Mouse (Mus musculus) activated CD4-positive, CD25-positive, alpha-beta regulatory T cell, adult 4 months (primary cell): ENCODE data around the gene Grb7. TPM values are rescaled to one million over a fixed set of nuclear protein-coding genes. Genes with fewer than 3 reads are reported as not detected.

ENCODE experiments used
- ATAC-seq: one replicate; pipeline ENCODE4 v1.8.0; 2017
- polyA plus RNA-seq, 2 experiments: library from polyadenylated mRNA; unstranded; fragments of 100-300 nt; shearing (Covaris generic); gene quantifications; one replicate each; pipeline ENCODE4 v1.2.1; 2017

Grb7 gene
- polyA plus RNA-seq: 1 to 10 TPM; 2.3 to 3.4 TPM

DNA sequence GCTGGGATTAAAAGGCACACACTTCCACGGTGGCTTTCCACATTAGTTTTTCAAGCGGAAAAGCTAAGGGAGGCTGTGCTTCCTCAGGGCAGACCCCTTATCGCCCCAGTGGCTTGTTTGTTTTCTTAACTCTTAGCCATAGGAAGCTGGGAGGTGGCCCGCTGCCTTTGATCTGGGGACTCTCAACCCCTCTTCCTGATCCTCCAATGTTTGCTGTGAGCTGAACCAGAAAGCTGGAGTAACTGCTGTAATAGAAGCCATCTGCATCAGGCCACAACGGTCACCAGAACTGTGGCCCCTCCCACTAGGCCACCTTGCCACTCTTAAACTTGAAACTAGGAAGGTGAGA, at the start of gene Grb7:
Gene Grb7, plus strand, starts transcription at position 182 of the 349 bp plus-strand sequence.
- ATAC-seq: no peak

DNA sequence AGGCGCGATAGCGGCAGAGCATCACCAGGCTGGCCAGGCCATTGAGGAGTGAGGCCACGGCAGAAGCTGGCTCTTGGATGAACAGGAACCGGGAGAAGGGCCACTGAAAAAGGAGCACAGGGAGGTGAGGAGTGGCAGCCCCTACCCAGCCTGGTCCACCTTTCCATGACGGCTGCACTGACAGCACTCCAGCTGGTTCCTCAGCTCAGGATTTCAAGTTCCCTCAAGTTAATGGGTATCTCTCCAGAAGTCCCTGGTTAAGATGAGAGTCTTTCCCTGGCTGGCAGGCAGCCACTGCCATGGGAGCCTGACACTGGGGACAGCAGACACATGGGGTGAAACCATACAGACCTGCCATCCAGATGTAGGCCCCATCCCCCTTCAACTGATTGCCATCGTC, 48.2 kb upstream of the Grb7 start:
- ATAC-seq: no peak

GRCm38 (mm10) chr11:98400161-98400726, 46.0 kb upstream of the Grb7 start, which contains the start of gene Pgap3:
TSS of gene Pgap3 (minus strand) at chr11:98400490.
- peak; percentile 93 for ATAC-seq

DNA sequence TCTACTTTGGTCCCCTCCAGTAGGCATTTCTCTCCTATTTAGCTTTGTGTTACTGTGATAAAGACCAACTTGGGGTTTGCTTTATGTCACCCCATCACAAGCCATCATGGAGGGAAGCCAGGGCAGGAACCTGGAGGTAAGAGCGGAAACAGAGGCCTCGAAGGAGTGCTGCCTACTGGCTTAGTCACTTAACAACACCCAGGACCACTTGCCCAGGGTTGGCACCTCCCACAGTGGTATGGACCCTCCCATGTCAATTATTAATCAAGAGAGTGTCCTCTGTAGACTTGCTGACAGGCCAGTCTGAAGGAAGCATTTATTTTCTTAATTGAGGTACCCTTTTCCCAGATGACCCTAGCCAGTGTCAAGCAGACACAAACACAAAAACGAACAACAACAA, 45.4 kb upstream of the Grb7 start:
- ATAC-seq: no peak

- no peak for ATAC-seq
Measured at GRCm38 (mm10) chr11:98406621-98407020, 39.6 kb upstream of the Grb7 start.

DNA sequence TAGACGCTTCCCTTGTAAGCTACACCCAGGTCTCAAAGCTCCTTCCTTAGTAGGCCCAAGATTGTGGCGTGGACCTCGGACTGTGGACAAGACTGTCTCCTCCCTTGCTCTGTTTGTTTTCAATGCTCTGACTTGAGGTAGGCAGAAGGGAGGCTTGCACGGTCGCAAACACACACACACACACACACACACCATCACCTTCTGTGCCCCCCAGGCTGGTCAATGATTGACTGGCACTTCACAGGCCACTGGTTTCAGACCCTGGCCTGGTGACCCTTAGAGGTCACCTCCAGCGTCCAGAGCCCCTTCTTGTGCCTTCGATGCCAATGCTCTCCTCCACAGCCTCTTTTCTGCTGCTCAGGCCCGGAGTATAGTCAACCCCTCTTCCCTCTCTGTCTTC, 37.3 kb upstream of the Grb7 start:
- ATAC-seq: no peak

GRCm38 (mm10) chr11:98409341-98409822, 36.8 kb upstream of the Grb7 start:
- ATAC-seq: no peak

DNA sequence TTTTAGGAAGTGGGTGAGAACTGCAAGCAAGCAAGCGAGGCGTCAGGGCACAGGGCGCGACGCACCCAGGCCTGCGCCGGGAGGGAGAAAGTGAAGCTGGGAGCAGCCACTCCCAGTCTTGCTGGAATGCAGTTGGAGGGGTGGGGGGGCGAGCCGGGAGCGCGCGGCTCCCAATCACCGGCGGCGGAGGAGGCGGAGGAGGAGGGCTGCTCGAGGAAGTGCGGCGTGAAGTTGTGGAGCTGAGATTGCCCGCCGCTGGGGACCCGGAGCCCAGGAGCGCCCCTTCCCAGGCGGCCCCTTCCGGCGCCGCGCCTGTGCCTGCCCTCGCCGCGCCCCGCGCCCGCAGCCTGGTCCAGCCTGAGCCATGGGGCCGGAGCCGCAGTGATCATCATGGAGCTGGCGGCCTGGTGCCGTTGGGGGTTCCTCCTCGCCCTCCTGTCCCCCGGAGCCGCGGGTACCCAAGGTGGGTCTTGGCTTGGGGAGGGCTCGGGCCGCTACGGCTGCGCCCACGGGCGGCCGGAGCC, 33.9 kb upstream of the Grb7 start, which contains the start of gene Erbb2:
Gene Erbb2, plus strand, starts transcription at position 198 of the 524 bp plus-strand sequence.
- ATAC-seq: no peak

- ATAC-seq: no peak
Measured at GRCm38 (mm10) chr11:98412797-98413301, 33.3 kb upstream of the Grb7 start.

DNA sequence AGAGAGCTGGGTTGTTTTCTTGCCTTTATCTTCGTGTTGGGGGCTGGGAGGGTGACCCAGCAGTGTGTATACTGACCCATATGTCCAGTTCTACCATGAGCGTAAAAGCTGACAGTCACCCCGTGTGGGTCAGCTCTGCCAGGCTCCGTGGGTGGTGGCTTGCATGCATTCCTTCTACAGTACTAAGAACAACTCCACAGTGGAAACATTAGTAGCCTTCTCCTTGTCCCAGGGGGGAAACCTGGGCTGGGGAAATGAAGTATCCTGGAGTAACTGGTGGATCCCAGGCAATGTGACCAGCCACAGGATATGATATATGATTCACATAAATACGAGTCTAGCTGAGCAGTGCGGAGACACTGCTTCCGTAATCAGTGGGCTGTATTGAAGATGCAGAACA, 32.5 kb upstream of the Grb7 start:
- ATAC-seq: no peak

GRCm38 (mm10) chr11:98414162-98414561, 32.0 kb upstream of the Grb7 start:
- no peak for ATAC-seq

- ATAC-seq: no peak
Measured at GRCm38 (mm10) chr11:98417074-98417473, 29.1 kb upstream of the Grb7 start.

DNA sequence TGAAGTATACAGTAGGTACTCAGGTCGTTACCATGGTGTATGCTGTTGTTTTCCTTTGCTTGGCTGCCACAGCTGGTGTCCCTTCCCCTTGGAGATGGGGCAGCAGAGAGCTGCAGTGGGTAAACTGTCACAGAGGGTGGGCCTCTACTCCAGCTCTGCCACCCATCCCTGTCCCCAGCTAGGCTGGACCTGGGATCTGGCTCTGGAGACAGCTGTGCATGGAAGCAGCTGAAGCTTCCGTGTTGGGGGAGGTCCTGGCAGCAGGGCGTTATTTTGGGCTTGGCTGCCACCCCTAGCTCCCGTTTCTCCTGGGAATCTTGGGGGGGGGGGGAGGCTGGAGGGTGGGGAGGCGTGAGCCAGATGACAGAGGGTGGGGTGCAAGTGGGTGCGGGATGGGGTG, 27.9 kb upstream of the Grb7 start:
- ATAC-seq: no peak

GRCm38 (mm10) chr11:98418939-98419547, 27.2 kb upstream of the Grb7 start:
- ATAC-seq: no peak

DNA sequence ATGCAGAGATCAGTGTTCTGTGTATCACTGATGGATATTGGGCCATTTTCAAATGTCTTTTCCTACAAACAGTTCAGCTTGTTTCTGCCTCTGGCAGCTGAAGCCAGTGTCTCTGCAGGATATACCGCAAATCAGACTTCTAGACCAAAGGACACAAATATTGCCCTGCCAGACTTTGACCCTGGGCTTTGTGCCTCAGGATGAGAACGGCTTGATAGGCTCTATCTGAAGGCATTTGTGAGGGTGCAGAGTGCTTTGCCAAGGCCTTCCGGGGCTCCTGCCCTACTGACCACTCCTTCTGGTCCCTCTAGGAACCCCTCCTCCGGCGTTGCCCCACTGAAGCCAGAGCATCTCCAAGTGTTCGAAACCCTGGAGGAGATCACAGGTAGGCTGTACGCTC, 19.6 kb upstream of the Grb7 start:
- no peak for ATAC-seq

DNA sequence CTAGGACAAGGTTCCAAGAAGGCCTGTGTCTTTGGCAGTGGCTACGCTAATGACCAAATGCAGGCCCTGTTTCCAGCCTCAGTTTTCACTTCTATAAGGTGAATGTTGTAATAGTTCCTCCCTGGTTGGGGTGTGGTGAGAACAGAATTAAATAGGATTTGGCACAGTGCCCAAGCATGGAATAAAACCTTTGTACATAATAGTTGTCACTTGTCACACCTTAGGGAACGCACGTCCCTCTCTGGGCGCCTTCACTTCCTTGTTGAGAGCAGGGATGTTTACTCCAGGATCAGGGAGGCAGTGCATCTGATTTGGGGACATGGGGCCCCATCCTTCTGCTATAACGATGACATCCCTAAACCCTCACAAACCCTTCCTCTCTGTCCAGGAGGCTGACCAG, 17.8 kb upstream of the Grb7 start:
- ATAC-seq: no peak

DNA sequence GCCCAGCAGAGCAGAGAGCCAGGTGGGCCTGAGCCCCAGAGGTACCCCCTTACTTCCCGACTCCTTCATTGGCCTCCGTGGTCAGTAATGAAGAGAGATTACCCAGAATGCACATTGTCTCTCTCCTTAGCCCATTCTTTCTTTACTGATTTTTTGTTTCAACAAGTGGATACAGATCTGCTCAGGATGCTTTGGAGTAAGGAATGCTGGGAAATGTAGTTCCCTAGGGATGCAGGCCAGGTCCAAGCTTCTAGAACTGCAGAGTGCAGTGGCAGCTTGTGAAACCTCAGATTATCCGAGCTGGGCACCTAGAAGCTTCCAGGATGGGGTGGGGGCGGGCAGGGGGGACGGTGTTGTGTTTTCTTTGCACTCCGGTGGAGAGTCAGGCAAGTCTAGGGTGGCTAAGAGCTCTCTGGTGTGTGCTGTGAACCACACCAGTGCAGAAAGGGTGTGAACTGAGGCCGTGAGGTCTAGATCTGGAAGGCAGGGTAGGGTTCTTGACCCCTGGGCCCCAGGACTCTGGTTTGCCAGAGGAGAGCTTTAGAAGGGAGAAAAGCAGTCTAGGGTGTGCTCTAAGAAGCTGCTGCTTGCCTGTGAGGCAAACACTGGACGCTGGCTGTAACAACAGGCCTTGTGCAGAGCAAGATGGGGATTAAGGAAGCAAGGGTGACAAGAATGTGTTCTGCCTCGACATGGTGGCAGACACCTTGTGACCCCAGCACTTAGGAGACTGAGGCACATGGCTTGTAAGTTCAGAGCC, 14.3 kb upstream of the Grb7 start:
- no peak for ATAC-seq

- ATAC-seq: no peak
Measured at GRCm38 (mm10) chr11:98435723-98436122, 10.5 kb upstream of the Grb7 start.

DNA sequence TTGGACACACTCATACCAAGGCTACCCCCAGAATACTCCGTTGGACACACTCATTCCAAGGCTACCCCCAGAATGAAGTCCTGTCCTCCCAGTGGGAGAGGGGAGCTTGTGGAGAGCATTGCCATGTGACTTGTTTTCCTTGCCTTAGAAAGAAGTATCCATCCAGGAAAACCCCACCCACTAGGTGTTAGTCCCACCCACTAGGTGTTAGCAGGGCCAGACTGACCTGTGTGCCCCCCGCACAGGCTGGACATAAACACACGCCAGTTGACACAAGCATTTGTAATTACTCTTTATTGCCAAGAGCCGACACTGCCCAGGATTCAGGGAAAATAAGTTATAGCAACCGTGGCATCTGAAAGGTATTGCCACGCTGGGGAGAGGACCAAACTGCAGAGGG, 8.8 kb upstream of the Grb7 start:
- no peak for ATAC-seq

- ATAC-seq: peak; percentile 84
Measured at GRCm38 (mm10) chr11:98438331-98439158, 7.6 kb upstream of the Grb7 start, which contains the start of gene Mien1. TSS of gene Mien1 (minus strand) at chr11:98438991.

GRCm38 (mm10) chr11:98443688-98444087, 2.5 kb upstream of the Grb7 start:
- ATAC-seq: no peak

GRCm38 (mm10) chr11:98445238-98445637, 956 bp upstream of the Grb7 start:
- ATAC-seq: no peak
